Mouse (Mus musculus): ENCODE measurements around the gene Myo1a.

Myo1a gene

DNA sequence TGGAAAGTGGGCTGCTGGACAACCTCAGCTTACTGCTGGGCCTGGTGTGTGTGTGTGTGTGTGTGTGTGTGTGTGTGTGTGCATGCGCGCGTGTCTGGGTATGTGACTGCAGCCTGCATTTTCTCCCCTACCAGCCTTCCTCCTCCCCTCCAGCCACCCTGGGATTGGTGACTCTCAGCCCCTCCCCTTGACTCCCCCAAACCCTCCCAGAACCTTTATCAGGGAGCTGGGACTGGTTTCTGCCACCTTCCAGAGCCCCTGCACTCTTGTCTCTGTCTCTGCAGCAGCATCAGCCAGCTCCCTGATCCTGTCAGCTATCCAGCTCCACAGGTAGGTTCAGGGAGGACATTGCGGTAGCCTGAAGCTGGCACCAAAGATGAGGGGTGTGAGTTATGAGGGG, 20.2 kb downstream of the Myo1a start:
- in situ Hi-C loops (cut with MboI; ENCODE audit: low sequenced_read_pairs): no loop called here

DNA sequence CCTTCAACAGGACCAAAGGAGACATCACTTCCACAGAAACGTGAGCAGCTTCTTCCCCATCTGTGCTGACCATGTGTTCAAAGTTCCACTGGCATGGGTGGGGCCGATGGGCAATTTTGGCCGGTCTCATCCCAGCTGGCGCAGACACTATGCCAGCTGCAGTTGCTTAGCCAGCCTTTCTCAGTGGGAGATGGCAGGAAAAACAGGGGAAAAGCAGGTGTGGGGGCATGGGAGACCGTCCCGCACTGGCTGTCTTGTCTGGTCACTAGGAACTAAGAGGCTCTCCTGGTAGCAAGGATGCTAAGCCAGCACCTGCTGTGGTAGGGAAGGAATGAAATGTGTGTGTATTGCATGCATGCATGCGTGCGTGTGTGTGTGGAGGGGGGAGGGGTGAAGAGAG, 23.5 kb downstream of the Myo1a start:
- in situ Hi-C loops (cut with MboI; ENCODE audit: low sequenced_read_pairs): no loop called here

DNA sequence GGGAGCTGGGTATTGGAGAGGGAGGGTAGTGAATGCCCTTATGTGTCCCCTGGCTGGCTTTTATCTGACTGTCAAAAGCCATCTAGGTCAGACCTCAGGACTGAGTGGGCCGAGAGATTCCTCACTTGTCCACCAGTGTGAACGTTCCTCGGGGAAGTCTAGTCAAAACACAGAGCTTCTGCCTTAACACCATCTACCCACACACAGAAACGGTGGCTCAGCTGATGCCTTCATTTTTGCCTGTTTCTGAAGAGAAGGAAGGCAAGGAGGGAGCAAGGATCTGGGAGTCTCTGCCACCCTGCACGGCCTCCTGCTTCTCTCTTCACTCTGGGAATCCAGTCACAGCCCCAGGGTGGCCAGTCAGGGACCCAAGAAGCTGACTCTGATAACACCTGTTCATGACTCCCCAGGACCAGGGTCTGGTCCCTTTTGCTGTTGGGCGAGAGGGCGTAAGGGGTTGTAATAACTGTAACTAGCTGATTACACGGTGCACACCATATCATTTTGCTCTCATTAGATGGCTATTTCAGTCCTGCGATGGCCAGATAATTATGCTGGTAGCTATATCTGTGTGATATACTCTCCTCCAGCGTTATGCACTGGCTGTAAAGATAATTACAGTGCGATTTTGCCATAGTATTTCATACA, 25.4 kb downstream of the Myo1a start:
- in situ Hi-C loops (cut with MboI; ENCODE audit: low sequenced_read_pairs): loop anchor here (10.0 kb wide), 1 partner anchor 46 kb away; no protein-coding TSS in a partner anchor

DNA sequence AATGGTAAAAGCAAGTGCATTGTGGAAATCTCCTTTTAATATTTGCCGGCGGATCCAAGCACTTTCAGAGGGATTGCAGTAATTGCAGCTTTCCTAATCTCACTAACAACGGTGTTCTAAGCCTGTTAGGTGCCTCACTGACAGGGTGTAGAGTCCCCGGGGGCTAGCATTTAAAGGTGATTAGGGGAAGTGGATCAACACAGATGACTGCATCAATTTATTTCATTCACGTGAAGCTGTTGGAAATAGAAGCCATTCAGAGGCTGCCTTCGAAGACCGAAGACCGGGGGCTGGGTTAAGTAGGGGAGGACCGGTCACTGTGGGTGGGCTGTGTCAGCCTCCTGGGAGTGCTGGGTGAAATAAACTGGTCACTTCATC, 26.0 kb downstream of the Myo1a start:
- in situ Hi-C loops (cut with MboI; ENCODE audit: low sequenced_read_pairs): loop anchor here (10.0 kb wide), 1 partner anchor 46 kb away; no protein-coding TSS in a partner anchor

DNA sequence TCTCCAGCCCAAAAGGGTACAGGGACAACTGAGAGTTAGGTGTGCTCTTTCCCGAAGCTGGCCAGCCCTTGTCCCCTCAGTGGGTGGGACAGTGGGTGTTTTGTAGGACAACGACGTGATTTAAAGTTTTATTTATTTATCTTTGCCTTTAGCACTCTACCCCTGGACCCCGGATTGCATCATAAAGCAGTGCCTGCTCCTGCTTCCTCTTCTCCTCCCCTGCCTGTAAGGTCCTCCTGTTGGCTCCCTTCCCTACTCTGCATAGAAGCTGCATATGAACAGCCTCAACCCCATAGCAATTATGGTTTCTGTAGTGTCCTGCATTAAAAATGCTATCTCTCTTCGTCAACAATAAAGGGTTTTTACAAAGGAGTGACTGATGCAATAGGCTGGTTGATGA, 26.4 kb downstream of the Myo1a start:
- in situ Hi-C loops (cut with MboI; ENCODE audit: low sequenced_read_pairs): loop anchor here (10.0 kb wide), 1 partner anchor 47 kb away; no protein-coding TSS in a partner anchor

DNA sequence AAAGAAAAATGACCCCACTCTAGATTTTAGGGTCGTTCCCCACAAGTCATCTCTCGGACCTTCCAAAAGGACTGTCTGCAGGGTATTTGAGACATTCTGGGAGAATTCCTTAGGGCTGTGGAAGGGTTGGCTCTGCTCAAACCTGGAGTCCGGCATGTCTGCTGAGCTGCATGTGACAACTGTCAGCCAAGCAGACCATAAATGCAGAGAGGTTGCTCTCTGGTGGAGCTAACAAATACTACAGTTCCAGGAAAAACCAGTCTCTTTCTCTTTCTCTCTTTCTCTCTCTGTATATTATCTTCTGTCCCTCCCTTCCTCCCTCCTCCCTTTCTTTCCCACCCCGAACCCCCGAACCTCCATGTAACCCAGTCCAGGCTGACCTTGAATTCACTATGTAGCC, 29.5 kb downstream of the Myo1a start:
- in situ Hi-C loops (cut with MboI; ENCODE audit: low sequenced_read_pairs): loop anchor here (10.0 kb wide), 1 partner anchor 50 kb away; no protein-coding TSS in a partner anchor

DNA sequence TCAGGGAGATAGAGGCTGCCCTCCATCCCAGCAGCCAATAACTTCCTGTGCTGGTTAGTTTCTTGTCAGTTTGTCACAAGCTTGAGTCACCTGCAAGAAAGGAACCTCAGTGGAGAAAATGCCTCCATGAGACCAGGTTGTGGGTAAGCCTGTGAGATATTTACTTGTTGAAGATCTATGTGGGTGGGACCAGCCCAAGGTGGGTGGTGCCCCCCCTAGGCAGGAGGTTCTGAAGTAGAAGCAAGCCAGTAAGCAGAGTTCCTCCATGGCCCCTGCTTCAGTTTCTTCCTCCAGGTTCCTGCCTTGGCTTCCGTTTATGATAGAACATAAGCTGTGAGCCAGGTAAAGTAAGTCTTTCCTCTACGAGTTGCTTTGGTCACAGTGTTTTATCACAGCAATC, 31.3 kb downstream of the Myo1a start:
- in situ Hi-C loops (cut with MboI; ENCODE audit: low sequenced_read_pairs): loop anchor here (10.0 kb wide), 1 partner anchor 51 kb away; no protein-coding TSS in a partner anchor

DNA sequence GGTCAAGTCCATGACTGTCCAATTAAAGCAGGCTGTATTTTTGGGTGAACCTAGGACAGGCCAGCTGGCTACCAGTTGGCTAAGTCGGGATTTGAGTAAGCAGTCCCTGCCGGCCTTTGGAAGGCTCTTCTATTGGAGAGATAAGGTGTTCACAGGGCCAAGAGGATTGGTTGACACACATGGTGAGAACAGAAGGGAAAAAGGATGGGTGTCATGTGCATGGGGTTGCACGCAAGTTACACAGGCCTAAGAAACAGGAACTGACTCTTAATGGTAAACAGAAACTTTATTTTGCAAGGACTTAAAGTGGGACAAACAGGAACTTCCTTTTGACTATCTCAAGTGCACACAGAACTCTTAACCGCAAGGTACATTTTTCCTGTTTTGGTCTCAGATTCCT, 31.9 kb downstream of the Myo1a start:
- in situ Hi-C loops (cut with MboI; ENCODE audit: low sequenced_read_pairs): loop anchor here (10.0 kb wide), 1 partner anchor 52 kb away; no protein-coding TSS in a partner anchor

DNA sequence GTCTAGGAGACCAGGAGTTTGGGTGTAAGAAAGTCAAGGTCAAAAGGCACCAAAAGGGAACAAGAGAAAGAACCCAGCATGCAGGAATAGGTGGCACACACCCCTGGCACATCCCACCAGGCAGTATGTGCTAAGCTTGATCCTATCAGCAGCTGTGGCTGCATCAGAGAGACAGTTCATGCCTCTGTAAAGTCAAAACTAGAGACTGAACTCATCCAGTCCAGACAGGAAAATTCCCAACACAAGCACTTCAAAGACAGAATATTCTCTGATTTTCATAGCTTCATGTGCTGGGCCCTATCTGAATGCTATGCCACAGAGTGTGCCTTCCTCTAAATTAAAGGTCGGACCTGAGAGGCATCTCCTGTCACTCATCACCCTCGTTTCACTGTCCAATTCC, 32.6 kb downstream of the Myo1a start:
- in situ Hi-C loops (cut with MboI; ENCODE audit: low sequenced_read_pairs): loop anchor here (10.0 kb wide), 1 partner anchor 53 kb away; no protein-coding TSS in a partner anchor

DNA sequence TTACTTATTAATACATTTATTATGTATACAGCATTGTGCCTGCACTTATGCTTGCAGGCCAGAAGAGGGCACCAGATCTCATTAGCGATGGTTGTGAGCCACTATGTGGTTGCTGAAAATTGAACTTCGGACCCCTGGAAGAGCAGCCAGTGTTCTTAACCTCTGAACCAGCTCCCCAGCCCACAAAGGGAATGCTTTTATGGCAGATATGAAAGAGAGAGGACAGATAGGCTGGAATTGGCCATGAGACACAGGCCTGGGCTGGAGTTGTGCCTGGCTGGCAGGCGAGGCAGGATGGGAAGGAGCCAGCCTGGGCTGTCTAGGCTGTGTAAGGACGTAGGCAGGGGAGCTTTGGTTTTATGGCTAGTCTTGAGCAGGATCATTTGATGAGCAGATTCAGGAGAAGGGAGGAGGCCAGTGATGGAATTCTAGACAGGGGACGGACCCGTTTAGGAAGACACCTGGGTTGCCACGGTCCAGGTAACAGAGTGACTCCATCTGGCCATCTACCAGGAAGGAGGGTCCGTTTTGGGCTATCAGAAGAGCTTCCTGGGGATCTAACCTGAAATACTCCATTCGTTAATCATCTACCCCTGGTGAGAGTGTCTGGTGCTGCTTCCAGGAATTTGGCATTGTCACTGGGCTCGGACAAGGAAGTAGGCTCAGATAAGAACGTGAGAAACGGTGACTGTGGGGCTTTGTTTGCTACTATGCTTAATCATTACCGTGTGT, 33.3 kb downstream of the Myo1a start:
- in situ Hi-C loops (cut with MboI; ENCODE audit: low sequenced_read_pairs): loop anchor here (10.0 kb wide), 1 partner anchor 54 kb away; no protein-coding TSS in a partner anchor

DNA sequence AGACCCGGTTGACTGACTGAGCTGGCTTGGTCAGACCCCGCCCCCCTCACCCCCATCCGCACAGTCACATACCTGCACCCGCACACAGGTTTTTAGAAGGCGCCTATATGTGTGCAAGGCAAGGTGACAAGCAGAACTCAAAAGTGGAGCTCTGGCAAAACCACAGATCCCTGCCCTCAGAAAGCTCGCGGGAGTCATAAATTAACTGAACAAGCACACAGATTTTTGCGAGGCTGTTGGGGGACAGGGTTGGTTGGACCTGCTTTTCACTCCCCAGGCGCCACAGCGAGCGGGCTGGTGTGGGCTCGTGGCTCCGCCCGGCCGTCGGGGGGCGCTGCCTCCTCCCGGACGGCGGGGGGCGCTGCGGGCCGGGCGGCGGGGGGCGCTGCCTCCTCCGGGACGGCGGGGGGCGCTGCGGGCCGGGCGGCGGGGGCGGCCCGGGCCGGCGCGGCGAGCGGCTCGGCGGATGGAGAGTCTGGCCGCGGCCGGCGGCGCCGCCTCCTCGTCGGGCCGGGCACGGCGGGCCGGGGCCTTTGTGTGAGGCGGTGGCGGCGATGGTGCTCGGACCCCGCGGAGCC, 34.2 kb downstream of the Myo1a start, which contains the start of gene Zbtb39:
TSS of gene Zbtb39 (plus strand) at position 456 of the 578 bp plus-strand sequence.
- in situ Hi-C loops (cut with MboI; ENCODE audit: low sequenced_read_pairs): loop anchor here (10.0 kb wide), 1 partner anchor 54 kb away; no protein-coding TSS in a partner anchor

DNA sequence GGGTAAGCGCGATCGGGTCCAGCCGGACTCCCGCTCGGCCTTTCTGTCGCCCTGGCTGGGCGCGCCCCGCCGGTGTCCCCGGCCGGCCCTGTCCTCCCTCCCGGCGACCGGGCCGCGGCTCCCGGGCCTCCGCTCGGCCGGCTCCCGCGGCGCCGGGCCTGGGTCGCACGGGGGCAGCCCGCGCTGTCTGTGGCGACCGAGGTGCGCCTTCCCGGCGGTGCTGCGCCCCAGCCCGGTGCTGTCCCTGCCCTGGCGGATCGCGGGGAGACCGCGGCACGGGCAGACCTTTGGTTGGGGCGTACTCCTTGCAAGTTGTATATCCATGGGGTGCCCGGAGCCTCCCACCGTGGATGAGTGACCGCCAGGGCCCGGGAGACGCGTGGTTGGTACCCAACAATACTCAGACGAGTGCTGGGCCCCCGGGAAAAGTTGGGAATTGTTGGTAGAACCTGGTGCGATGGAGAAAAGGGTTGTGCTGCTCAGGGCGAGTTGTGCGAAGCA, 34.7 kb downstream of the Myo1a start:
- in situ Hi-C loops (cut with MboI; ENCODE audit: low sequenced_read_pairs): loop anchor here (10.0 kb wide), 1 partner anchor 55 kb away; no protein-coding TSS in a partner anchor

DNA sequence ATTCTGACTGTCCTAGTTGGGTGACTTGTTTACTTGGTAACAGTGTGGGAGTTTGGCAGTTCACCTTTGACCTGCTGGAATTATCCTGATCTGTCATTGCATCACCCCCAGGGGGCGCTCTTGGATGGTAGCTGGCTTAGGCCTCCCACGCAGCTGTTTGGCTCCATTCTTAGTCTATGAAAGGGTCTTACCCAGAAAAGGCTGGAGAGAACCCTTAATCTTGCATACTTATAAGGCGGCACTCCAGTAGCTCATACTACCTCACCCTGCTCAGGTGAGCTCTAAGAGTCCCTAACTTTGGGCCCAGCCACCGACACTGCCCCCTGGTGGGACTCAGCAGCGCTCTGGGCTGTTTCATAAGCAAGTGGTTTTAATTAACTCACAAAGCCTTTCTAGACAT, 39.7 kb downstream of the Myo1a start:
- in situ Hi-C loops (cut with MboI; ENCODE audit: low sequenced_read_pairs): no loop called here

DNA sequence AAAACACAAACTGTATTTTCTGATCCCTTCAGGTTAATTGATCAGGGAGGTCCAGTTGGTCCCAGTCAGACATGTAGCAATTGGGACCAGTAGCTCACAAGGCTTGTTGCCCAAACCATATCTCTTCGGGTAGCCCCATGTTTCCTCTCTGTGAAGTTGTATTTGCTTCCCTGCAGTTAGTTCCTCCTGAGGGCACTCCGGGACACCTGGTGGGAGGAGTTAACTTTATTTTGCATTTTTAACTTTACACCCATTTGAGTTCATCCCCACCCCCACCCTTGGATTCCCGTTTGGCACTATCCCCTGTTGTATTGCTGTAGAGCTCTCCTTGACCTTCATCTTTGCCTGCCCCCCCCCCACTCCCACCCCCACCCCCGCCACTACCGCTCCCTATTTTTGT, 40.9 kb downstream of the Myo1a start:
- in situ Hi-C loops (cut with MboI; ENCODE audit: low sequenced_read_pairs): no loop called here

DNA sequence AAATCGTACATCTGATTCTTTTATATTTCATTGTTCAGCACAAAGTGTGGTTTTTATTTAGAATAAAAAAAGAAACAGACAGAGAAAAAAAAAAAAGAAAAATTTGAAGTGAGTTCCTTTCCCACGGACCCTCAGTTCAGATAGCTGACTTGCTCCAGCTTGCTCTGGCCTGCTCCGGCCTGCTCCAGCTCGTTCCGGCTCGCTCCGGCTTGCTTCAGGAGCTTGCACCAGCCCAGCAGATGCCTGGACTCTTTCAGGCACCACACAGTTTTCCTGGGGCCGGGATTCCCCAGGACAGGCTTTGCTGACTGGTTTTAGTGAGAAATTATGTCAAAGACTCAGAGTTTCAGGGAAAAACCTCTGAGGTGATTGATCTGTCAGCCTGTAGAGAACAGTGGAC, 42.3 kb downstream of the Myo1a start:
- in situ Hi-C loops (cut with MboI; ENCODE audit: low sequenced_read_pairs): no loop called here

DNA sequence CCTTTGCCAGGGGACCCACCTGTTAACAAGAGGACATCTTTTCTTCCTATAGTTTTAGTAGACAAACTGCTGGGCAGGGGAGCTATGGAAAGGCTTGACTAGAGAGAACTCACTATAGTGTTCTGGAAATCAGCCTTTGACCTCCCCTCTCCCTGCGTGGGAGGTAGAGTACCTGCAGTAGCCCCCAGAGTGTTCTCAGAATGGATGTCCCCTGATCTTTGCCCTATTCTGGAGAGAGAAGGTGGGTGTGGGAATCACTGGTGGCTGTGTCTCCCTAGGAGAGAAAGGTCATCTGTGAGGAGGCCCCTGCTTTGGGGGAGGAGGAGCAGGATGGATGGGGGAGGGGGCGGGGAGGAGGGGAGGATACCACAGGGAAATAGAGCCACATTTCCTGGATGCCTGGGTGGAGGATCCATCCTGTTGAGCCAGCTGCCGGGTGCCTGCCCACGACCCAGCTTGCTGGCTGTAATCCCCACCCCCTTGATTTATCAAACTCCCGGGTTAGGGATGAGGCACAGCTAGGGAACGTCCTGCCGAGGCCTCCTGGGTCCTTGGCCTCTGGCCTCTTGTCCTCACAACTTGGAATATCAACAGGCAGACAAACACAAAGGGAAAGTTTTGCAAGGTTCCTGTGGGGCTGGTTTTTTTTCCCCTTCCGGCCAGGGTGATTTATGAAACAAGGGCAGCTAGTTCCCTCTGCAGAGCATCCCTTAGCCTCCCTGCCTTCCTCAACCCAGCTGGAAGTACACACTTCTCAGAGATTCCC, 44.1 kb downstream of the Myo1a start:
- in situ Hi-C loops (cut with MboI; ENCODE audit: low sequenced_read_pairs): no loop called here

DNA sequence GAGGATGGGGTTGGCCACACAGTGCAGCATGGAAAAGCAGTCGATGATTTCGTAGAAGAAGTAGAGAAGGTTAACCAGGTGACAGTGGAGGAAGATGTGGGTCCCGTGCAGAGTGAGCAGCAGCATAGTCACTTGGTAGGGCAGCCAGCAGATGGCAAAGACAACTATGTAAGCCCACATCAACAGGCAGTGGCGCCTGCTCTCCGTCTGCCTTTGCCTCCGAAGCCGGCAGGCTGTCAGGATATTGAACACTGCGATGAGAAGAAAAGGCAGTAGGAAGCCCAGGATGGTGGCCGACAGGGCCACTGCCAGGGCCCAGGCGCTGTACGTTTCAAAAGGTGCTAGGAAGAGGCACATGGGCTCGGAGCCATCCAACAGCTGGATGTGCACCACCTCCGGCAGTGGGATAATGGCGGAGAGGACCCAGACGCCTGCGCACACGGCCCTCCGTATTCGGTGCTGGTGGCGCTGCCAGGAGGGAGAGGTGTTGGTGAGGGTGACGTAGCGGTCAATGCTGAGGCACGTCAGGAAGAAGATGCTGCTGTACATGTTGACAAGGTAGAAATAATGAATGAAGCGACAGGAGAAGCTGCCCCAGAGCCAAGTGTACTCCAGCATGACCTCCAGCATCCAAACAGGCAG, 45.3 kb downstream of the Myo1a start:
- in situ Hi-C loops (cut with MboI; ENCODE audit: low sequenced_read_pairs): no loop called here

DNA sequence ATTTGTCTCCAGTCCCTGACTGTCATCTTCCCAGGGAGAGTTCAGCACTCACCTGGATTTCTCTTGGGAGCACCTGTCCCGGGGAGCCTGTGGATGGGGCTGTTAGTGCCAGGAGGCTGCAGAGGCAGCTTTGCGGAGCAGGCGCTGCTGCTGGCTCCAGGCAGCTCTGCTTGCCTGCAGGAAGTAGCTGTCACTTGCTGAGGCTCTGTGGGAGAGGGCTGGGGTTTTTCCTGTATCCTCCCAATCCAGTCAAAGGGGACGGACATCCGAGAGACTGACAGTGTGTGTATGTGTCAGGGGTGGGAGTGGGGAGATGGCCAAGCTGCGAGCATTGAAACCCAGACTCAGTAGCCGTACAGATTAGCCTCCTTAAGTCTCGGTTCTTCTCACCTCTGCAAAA, 46.6 kb downstream of the Myo1a start, which contains the start of gene Gpr182:
TSS of gene Gpr182 (minus strand) at position 185 of the 400 bp plus-strand sequence.
- in situ Hi-C loops (cut with MboI; ENCODE audit: low sequenced_read_pairs): no loop called here

DNA sequence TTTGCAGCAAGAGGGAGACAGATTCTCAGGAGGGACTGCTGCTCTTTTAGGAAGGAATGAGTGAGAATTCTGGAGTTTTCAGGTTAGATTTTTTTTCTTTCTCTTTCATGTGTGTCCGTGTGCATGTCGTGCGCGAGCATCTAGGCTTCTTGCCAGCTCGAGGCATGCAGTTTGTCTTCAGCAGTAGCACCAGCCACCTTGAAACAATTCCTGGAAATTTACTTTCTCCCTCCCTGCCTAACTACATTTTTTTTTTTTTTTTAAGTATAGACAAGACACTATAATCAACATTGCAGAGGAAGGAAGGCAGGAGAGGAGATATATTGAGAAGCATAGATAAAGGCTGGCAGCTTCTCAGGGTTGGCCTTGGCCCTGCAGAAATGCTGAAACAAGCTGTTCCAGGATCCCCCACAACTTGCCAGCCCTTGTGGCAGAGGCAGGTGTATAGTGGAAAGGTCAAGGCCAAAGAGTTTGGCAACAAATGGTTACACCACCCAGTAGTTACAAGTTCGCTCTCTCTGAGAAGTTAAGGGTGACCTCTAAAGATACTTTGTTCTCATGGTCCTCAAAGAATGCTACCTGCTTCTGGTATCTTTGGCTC, 49.7 kb downstream of the Myo1a start:
- in situ Hi-C loops (cut with MboI; ENCODE audit: low sequenced_read_pairs): no loop called here

DNA sequence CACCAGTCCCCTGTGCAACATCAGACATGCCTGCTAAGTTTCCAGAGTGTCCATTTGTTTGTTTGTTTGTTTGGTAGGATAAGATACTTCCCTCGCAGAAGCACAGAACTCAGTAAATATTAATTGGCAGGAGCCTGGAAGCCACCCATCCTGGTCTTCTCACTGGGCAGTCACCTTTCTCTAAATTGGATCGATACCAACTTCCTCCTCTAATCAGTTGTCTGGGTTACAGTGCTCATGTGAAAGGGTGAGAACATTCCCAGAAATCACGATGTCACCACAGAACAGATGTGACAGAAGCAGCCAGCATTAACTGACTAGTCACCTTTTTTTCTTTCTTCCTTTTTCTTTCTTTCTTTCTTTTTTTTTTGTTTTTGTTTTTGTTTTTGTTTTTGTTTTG, 50.3 kb downstream of the Myo1a start:
- in situ Hi-C loops (cut with MboI; ENCODE audit: low sequenced_read_pairs): no loop called here
